9 mouse cellular contexts compared by ENCODE assay signal in genomic region chr12:16568936-16569650, GRCm38 (mm10). TPM values are rescaled to one million over a fixed set of nuclear protein-coding genes. Genes with fewer than 3 reads are reported as not detected.
DNase-seq lines count a peak whose midpoint lies in the region; ATAC-seq and TF ChIP-seq lines count a peak whose summit lies in the region.
"Had no signal": no experiment of that assay in that cellular context is flagged by ENCODE, and none has a peak within 500 bp of the region (broad histone marks: within the 10 kb centered on the region; RNA-seq: fewer than 3 reads in every experiment).

No protein-coding gene starts in this region.

- H3K4me3 ChIP-seq in left cerebral cortex, adult 2 months, result no peak overlapping the region
- H3K4me3 ChIP-seq: limb, embryonic 15.5 days had no signal

- H3K27ac ChIP-seq in left cerebral cortex, adult 2 months, result peak overlapping the region; percentile 11; the same call in 1 of the 2 replicates
- H3K27ac ChIP-seq: limb, embryonic 15.5 days had no signal

- peak; percentile 78 for ATAC-seq in activated CD4-positive, CD25-positive, alpha-beta regulatory T cell, adult 4 months
- peak; percentile 74 to 81 for ATAC-seq in hematopoietic stem cell, adult 5-6 weeks (replicated peaks in 1 of 2; ENCODE audit: insufficient read depth in 1 of 2, low FRiP score in 2 of 2, low TSS enrichment in 1 of 2, low read depth in 1 of 2, poor library complexity in 2 of 2, severe bottlenecking in 2 of 2)

- DNase-seq in left cerebral cortex, adult 2 months (ENCODE audit: extremely low spot score in 1 of 2, low spot score in 2 of 2), result no peak
- DNase-seq in left cerebral cortex, postnatal 36 days (ENCODE audit: low spot score in 2 of 2), result no peak
- peak; percentile 41 to 42 for DNase-seq in natural killer cell, adult 2 months (ENCODE audit: low spot score in 2 of 2)
- no peak for DNase-seq in left cerebral cortex, postnatal 14 days (ENCODE audit: low spot score in 2 of 2)
- DNase-seq in cerebellum, postnatal 4 days (ENCODE audit: low spot score in 2 of 2), result no peak
- DNase-seq: kidney, adult 11 months had no signal

- no peak for TF ChIP-seq CTCF in left cerebral cortex, adult 2 months (IDR thresholded peaks at IDR 0.05)

- intact Hi-C loops in left cerebral cortex, adult 2 months (cut with DNase I), result loop anchor here (1.0 to 5.0 kb wide), 3 partner anchors 65 to 236 kb away; no protein-coding TSS in a partner anchor
- intact Hi-C loops in left cerebral cortex, postnatal 36 days (cut with DNase I), result loop anchor here (1.0 to 5.0 kb wide), 2 partner anchors 65 to 233 kb away; partner anchors contain the start of gene Greb1
- intact Hi-C loops in left cerebral cortex, postnatal 14 days (cut with DNase I), result loop anchor here (2.0 to 5.0 kb wide), 3 partner anchors 63 to 236 kb away; no protein-coding TSS in a partner anchor

RNA-seq across cellular contexts. Expression of gene Lpin1, which starts 41.7 kb away (rescaled TPM):
- total RNA-seq in left cerebral cortex, adult 2 months (2021), result 10 to 100 TPM; 21.6 to 26.6 TPM
- 10 to 100 TPM; 19.6 to 23.0 TPM for total RNA-seq in left cerebral cortex, postnatal 36 days (2021)
- 10 to 100 TPM; 10.9 to 12.0 TPM for polyA plus RNA-seq in activated CD4-positive, CD25-positive, alpha-beta regulatory T cell, adult 4 months (2017; shearing (Covaris generic))
- total RNA-seq in hematopoietic stem cell, adult 5-6 weeks (2017), result 14.9 and 19.6 TPM in 2 replicates
- total RNA-seq in left cerebral cortex, postnatal 14 days (2021), result 10 to 100 TPM; 14.5 to 15.8 TPM

Comparison
In these comparisons a context has a peak if more than half of its experiments do, and no peak if none do; other contexts are left out.
1. DNase-seq: peak in natural killer cell, adult 2 months (2 of 2); none in left cerebral cortex, adult 2 months (0 of 2), left cerebral cortex, postnatal 36 days (0 of 2), left cerebral cortex, postnatal 14 days (0 of 2) and cerebellum, postnatal 4 days (0 of 2).